Mouse (Mus musculus): ENCODE results near the gene Slc4a10.

DNA sequence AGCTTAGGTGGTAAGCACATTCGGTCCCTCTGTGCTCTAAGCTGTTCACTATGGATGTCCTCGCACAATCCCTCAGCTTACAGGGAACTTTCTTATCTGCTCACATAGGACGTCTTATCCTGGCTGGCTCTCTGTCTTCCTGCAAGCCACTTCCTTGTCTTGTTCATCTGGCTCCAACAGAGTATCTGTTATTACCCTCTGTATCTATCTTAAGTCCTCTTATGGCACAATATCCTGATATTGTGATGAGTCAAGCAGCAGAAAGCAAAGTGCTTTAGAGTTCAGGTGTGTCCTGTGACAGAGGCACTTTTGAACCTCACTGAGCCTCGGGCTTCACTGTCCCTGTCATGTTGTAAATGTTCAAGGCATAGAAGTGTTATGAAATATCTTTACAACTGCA lies 317.3 kb downstream of the Slc4a10 start:
- TF ChIP-seq POLR2A (IDR thresholded peaks at IDR 0.05; ENCODE audit: low read depth, low read length) (no peak), CTCF (IDR thresholded peaks at IDR 0.05; ENCODE audit: extremely low read depth, insufficient read length, insufficient replicate concordance, low read depth, low read length) (no peak)

Data from small intestine, adult 2 months (tissue).